ENCODE assay signal across 7 mouse cellular contexts in the genomic region with DNA sequence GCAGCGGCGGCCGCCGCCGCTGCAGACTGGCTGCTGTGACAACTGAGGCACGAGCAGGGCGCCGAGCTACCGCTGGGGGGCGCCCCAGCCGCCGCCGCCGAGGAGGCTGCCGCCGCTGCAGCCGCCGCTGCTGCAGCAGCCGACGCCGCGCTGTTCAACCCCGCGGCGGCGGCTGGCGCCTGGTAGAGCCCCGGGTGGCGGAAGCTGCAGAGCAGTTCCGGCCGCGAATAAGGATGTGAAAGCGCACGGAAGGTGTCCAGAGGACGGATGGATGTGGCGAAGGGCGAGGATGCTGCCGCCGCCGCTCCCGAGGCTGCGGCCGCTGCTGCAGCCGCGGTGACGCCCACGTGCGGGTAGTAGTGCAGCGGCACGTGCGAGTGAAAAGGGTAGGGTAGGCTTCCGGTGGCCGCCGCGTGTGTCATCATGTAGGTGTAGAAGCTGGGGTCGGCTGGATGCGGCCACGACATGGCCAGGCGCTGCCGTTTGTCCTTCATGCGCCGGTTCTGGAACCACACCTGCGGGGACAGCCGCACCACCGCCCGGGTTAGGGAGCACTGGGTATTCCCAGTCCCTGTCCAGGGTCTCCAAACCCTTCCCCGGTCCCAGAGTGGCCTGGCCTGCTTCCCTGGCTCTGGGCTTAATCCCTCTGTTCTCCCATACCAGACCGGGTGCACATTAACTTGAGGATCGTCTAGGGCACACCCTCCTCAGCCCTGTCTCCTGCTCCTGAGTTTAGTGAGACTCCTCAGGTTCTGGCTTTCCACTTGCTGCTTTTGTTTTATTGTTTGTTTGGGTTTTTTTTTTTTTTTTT. TPM values are rescaled to one million over a fixed set of nuclear protein-coding genes. Genes with fewer than 3 reads are reported as not detected.
DNase-seq lines count a peak whose midpoint lies in the region; ATAC-seq lines count a peak whose summit lies in the region.

No protein-coding gene starts in this region.

- H3K4me3 ChIP-seq in forebrain, embryonic 11.5 days (ENCODE audit: low read depth, low read length), result peak overlapping the region; percentile 24
- peak overlapping the region; percentile 51 for H3K4me3 ChIP-seq in limb, embryonic 10.5 days
- H3K4me3 ChIP-seq in neural tube, embryonic 12.5 days, result peak overlapping the region; percentile 33

- H3K4me2 ChIP-seq in forebrain, embryonic 11.5 days (ENCODE audit: low read depth, low read length, severe bottlenecking), result peak overlapping the region; percentile 39; the same call in 1 of the 2 replicates
- peak overlapping the region; percentile 62 for H3K4me2 ChIP-seq in neural tube, embryonic 12.5 days (replicated peaks)

- H3K36me3 ChIP-seq in forebrain, embryonic 11.5 days (ENCODE audit: control insufficient read depth, insufficient read depth, low read length), result no peaks in the 10 kb centered on the region
- H3K36me3 ChIP-seq in limb, embryonic 10.5 days, result no peaks in the 10 kb centered on the region
- no peaks in the 10 kb centered on the region for H3K36me3 ChIP-seq in neural tube, embryonic 12.5 days

- peak; percentile 46; the same call in 1 of the 2 replicates for ATAC-seq in forebrain, embryonic 11.5 days (replicated peaks; ENCODE audit: low FRiP score)
- peak; percentile 32; the same call in 1 of the 2 replicates for ATAC-seq in neural tube, embryonic 12.5 days (ENCODE audit: low FRiP score, low read depth)

- no peak overlapping the region for H3K9ac ChIP-seq in forebrain, embryonic 11.5 days (ENCODE audit: low read length)
- peak overlapping the region; percentile 40; the same call in 1 of the 2 replicates for H3K9ac ChIP-seq in neural tube, embryonic 12.5 days

- peaks cover 81% of the 10 kb centered on the region for H3K27me3 ChIP-seq in forebrain, embryonic 11.5 days (ENCODE audit: control insufficient read depth, insufficient read depth, low read length)
- H3K27me3 ChIP-seq in limb, embryonic 10.5 days (ENCODE audit: low read depth, poor library complexity, severe bottlenecking), result peaks cover 99% of the 10 kb centered on the region
- H3K27me3 ChIP-seq in neural tube, embryonic 12.5 days (replicated peaks), result peaks cover 83% of the 10 kb centered on the region

- no peak overlapping the region for H3K27ac ChIP-seq in forebrain, embryonic 11.5 days (ENCODE audit: low read depth, low read length)
- peak overlapping the region; percentile 72 for H3K27ac ChIP-seq in limb, embryonic 10.5 days
- H3K27ac ChIP-seq in neural tube, embryonic 12.5 days, result no peak overlapping the region

- peak; percentile 15 for DNase-seq in urinary bladder, postnatal 25 days (ENCODE audit: low spot score)
- no peak for DNase-seq in urinary bladder, postnatal 36 days (ENCODE audit: low spot score in 2 of 2)
- peak; percentile 80 for DNase-seq in forebrain, embryonic 11.5 days (ENCODE audit: low spot score)
- peak; percentile 76 for DNase-seq in limb, embryonic 10.5 days (ENCODE audit: low spot score)
- no peak for DNase-seq in layer of hippocampus, adult 11-12 months (ENCODE audit: low spot score)
- no peak for DNase-seq in right cerebral cortex, postnatal 36 days (ENCODE audit: low spot score in 2 of 2)

- under 1% methylated on average over 68 of the region's 69 CpGs for WGBS in forebrain, embryonic 11.5 days
- WGBS in limb, embryonic 10.5 days, result under 1% methylated on average over 69 of the region's 69 CpGs
- under 1% methylated on average over 54 of the region's 69 CpGs for WGBS in neural tube, embryonic 12.5 days

- no peaks in the 10 kb centered on the region for H3K9me3 ChIP-seq in forebrain, embryonic 11.5 days (ENCODE audit: control insufficient read depth, low read length)
- no peaks in the 10 kb centered on the region for H3K9me3 ChIP-seq in limb, embryonic 10.5 days (replicated peaks)
- no peaks in the 10 kb centered on the region for H3K9me3 ChIP-seq in neural tube, embryonic 12.5 days

- H3K4me1 ChIP-seq in forebrain, embryonic 11.5 days (replicated peaks; ENCODE audit: control insufficient read depth, insufficient read depth, low read length), result peaks cover 9% of the 10 kb centered on the region; the same call in 1 of the 2 replicates
- H3K4me1 ChIP-seq in limb, embryonic 10.5 days, result peaks cover 41% of the 10 kb centered on the region
- H3K4me1 ChIP-seq in neural tube, embryonic 12.5 days, result peaks cover 17% of the 10 kb centered on the region

RNA-seq across cellular contexts. Expression of a gene that starts 3.3 kb away (rescaled TPM):
- not detected in 2 replicates for polyA plus RNA-seq in forebrain, embryonic 11.5 days (2014; fragmentation: Nextera tagmentation; extraction: Ambion mirVana)
- polyA plus RNA-seq in limb, embryonic 10.5 days (2016; fragmentation: Nextera tagmentation; extraction: Ambion mirVana), result 0.84 TPM in 1 of 2 replicates, not detected in the other
- polyA plus RNA-seq in neural tube, embryonic 12.5 days (2016; fragmentation: Nextera tagmentation; extraction: Ambion mirVana), result 1.1 and 1.2 TPM in 2 replicates

RNA-seq across cellular contexts. Expression of a gene that starts 12.1 kb away (rescaled TPM):
- not detected in 2 replicates for polyA plus RNA-seq in forebrain, embryonic 11.5 days (2014; fragmentation: Nextera tagmentation; extraction: Ambion mirVana)
- 9.3 and 17.8 TPM in 2 replicates for polyA plus RNA-seq in limb, embryonic 10.5 days (2016; fragmentation: Nextera tagmentation; extraction: Ambion mirVana)
- 0.57 and 2.5 TPM in 2 replicates for polyA plus RNA-seq in neural tube, embryonic 12.5 days (2016; fragmentation: Nextera tagmentation; extraction: Ambion mirVana)

RNA-seq across cellular contexts. Expression of a gene that starts 18.8 kb away (rescaled TPM):
- polyA plus RNA-seq in forebrain, embryonic 11.5 days (2014; fragmentation: Nextera tagmentation; extraction: Ambion mirVana), result not detected in 2 replicates
- 26.0 and 44.8 TPM in 2 replicates for polyA plus RNA-seq in limb, embryonic 10.5 days (2016; fragmentation: Nextera tagmentation; extraction: Ambion mirVana)
- polyA plus RNA-seq in neural tube, embryonic 12.5 days (2016; fragmentation: Nextera tagmentation; extraction: Ambion mirVana), result 4.1 and 8.0 TPM in 2 replicates

RNA-seq across cellular contexts. Expression of a gene that starts 23.3 kb away (rescaled TPM):
- polyA plus RNA-seq in forebrain, embryonic 11.5 days (2014; fragmentation: Nextera tagmentation; extraction: Ambion mirVana), result not detected in 2 replicates
- 31.0 and 34.6 TPM in 2 replicates for polyA plus RNA-seq in limb, embryonic 10.5 days (2016; fragmentation: Nextera tagmentation; extraction: Ambion mirVana)
- 19.1 and 25.2 TPM in 2 replicates for polyA plus RNA-seq in neural tube, embryonic 12.5 days (2016; fragmentation: Nextera tagmentation; extraction: Ambion mirVana)

RNA-seq across cellular contexts. Expression of a gene that starts 35.7 kb away (rescaled TPM):
- polyA plus RNA-seq in forebrain, embryonic 11.5 days (2014; fragmentation: Nextera tagmentation; extraction: Ambion mirVana), result not detected in 2 replicates
- 51.1 and 68.0 TPM in 2 replicates for polyA plus RNA-seq in limb, embryonic 10.5 days (2016; fragmentation: Nextera tagmentation; extraction: Ambion mirVana)
- 48.9 and 49.0 TPM in 2 replicates for polyA plus RNA-seq in neural tube, embryonic 12.5 days (2016; fragmentation: Nextera tagmentation; extraction: Ambion mirVana)

Comparison
In these comparisons a context has a peak if more than half of its experiments do, and no peak if none do; other contexts are left out.
1. DNase-seq: peak in urinary bladder, postnatal 25 days (single experiment), forebrain, embryonic 11.5 days (single experiment) and limb, embryonic 10.5 days (single experiment); none in urinary bladder, postnatal 36 days (0 of 2), layer of hippocampus, adult 11-12 months (single experiment) and right cerebral cortex, postnatal 36 days (0 of 2).
2. Peak in every context shown above with its lines, with median percentiles within 50 percentile points of each other: H3K4me3 ChIP-seq.